Mouse (Mus musculus): ENCODE measurements around the gene Tmem169. TPM values are rescaled to one million over a fixed set of nuclear protein-coding genes. Genes with fewer than 3 reads are reported as not detected.

Tmem169 gene
- not detected in 4 replicates for total RNA-seq (2023)

DNA sequence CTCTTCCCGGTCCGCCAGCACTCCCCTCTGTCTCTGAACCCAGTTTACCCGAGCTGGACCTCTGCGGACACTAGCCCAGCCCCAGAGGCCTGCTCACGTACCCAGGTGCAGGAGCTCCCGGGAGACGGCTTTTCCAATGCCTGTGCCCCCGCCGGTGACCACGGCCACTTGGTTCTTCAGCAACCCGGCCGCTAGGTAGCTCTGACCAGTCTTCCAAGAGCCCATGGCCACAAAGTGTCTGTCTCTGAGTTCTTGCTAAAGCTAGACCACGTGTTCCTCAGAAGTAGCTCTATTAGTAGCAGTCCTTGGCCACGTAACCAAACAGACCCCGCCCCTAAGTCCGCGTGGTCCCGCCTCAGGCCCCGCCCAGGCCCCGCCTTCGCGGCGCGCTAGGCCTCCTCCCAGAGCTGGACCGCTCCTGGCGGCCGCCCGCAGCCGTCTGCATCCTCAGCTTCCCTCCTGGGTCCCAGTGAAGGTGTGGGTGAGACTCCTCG, at the start of gene Tmem169, which contains the start of gene Pecr:
Gene Tmem169, plus strand, starts transcription at position 378 of the 494 bp plus-strand sequence.
Gene Pecr, minus strand, starts transcription at position 323 of the 494 bp plus-strand sequence.

DNA sequence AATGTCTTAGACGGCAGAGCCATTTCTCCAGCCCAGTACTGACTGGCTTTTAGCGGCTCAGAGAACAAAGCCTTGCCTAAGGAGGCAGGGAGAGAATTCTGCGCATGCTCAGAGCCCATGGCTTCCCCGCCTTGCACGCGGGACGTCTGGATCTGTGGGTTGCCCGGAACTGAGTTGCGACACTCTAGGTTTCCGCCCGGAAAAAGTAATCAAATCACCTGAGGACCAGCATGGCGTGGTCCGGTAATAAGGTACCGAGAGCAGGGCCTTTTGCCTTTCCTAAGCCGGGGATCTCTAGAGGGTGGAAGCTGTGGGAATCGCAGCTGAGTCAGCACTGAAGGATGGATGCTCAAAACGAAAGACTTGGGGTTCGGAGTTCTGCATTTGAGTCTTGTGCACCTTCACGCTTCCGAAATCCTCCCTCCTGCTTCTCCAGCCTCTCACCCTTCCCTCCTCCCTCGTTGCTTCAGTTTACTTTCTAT, 23.2 kb downstream of the Tmem169 start, which contains the start of gene Xrcc5:
Gene Xrcc5, plus strand, starts transcription at position 105 of the 482 bp plus-strand sequence.

Other genes starting within 250 kb of the Tmem169 start
- gene Mreg, start 72.1 kb upstream of the Tmem169 start, total RNA-seq (2023), result 4.1 to 5.1 TPM (median 4.9 TPM) in 4 replicates
- 2.7 to 3.9 TPM (median 3.0 TPM) in 4 replicates for gene Pecr, start 55 bp upstream of the Tmem169 start, total RNA-seq (2023)
- 22.9 to 26.1 TPM (median 25.2 TPM) in 4 replicates for gene Xrcc5, start 23.1 kb downstream of the Tmem169 start, total RNA-seq (2023)

Measured in B cell, adult 62 days (primary cell).